Mouse (Mus musculus) embryonic facial prominence, embryonic 11.5 days (tissue): Measurements from ENCODE around the gene Nek2. TPM values are rescaled to one million over a fixed set of nuclear protein-coding genes. Genes with fewer than 3 reads are reported as not detected.

Source experiments
- ATAC-seq: fragments of 200-750 bp; cut with Nextera tagmentation; replicated peaks from 2 replicates; pipeline ENCODE4 v1.8.0; 2017; ENCODE audit warnings: low read depth; ENCODE audit not compliant: insufficient number of reproducible peaks, low FRiP score, low TSS enrichment
- DNase-seq: peaks from one replicate; pipeline ENCODE4 v3.0.0-alpha.2; 2015; ENCODE audit warnings: low spot score
- H3K27ac ChIP-seq: fragments of 300-500 bp; sonication (generic); replicated peaks from 2 replicates; pipeline ENCODE4 v1.5.1; 2014; ENCODE audit warnings: mild to moderate bottlenecking, low read depth, low read length, control low read depth
- H3K27me3 ChIP-seq: fragments of 300-500 bp; sonication (generic); 2 replicates; pipeline ENCODE4 v1.6.1; 2014; ENCODE audit warnings: mild to moderate bottlenecking, low read length, moderate library complexity, mixed read lengths; ENCODE audit not compliant: control insufficient read depth, insufficient read depth
- H3K36me3 ChIP-seq: fragments of 300-500 bp; sonication (generic); replicated peaks from 2 replicates; pipeline ENCODE4 v1.6.1; 2014; ENCODE audit warnings: low read depth, mild to moderate bottlenecking, low read length, moderate library complexity, mixed read lengths; ENCODE audit not compliant: control insufficient read depth, insufficient read depth
- H3K4me1 ChIP-seq: fragments of 300-500 bp; sonication (generic); 2 replicates; pipeline ENCODE4 v1.6.1; 2014; ENCODE audit warnings: low read length, mixed read lengths; ENCODE audit not compliant: control insufficient read depth, insufficient read depth
- H3K4me2 ChIP-seq: fragments of 300-500 bp; sonication (generic); 2 replicates; pipeline ENCODE4 v1.6.1; 2014; ENCODE audit warnings: low read depth, mild to moderate bottlenecking, control low read depth, low read length, moderate library complexity
- H3K4me3 ChIP-seq: fragments of 300-500 bp; sonication (generic); 2 replicates; pipeline ENCODE4 v1.5.1; 2014; ENCODE audit warnings: low read depth, low read length, control low read depth
- H3K9ac ChIP-seq: fragments of 300-500 bp; sonication (generic); replicated peaks from 2 replicates; pipeline ENCODE4 v1.6.1; 2014; ENCODE audit warnings: mild to moderate bottlenecking, control low read depth, low read length
- H3K9me3 ChIP-seq: fragments of 300-500 bp; sonication (generic); replicated peaks from 2 replicates; pipeline ENCODE4 v1.6.1; 2016; ENCODE audit warnings: mild to moderate bottlenecking, low read length, inconsistent platforms, mixed read lengths; ENCODE audit not compliant: control insufficient read depth
- WGBS: fragments of 180-500 bp; shearing (Covaris S2); extraction: QIAGEN DNeasy Blood & Tissue Kit; methylation state at CpG from one replicate; pipeline ENCODE4 v1.1.7; 2014; 5-methylcytosine and 5-hydroxymethylcytosine counted together
- polyA plus RNA-seq: library from polyadenylated mRNA; unstranded; fragments of >200 nt; fragmentation: Nextera tagmentation; extraction: Ambion mirVana; gene quantifications from 2 replicates; pipeline ENCODE4 v1.2.1, GENCODE M21; 2014

The Nek2 gene
- polyA plus RNA-seq, 1 experiment from 2014 or later = 44.5 TPM

DNA sequence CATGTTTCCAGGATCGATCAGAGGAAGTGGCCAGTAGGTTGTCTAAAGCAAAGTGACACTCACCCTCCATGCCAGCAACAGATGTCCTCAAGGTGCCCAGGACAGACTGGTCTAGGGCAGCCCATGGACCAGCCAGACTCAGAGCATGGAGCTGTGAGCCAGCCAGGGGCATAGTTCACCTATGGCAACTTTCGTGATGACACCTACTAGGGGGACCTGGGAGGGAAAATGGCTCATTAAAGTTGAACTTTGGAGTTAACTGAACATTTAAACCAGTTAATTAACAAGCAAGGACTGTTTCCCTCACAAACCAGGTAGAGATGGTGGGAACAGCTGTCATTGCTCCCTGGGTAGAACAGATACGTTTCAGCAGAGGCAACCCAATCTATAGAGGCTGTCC, 16.4 kb downstream of the Nek2 start:
- Histone ChIP-seq H3K4me2 (no peak overlapping the region), H3K27me3 (no peaks in the 10 kb centered on the region), H3K9me3 (no peaks in the 10 kb centered on the region), H3K27ac (no peak overlapping the region), H3K4me1 (no peaks in the 10 kb centered on the region), H3K36me3 (no peaks in the 10 kb centered on the region), H3K4me3 (no peak overlapping the region), H3K9ac (no peak overlapping the region)
- DNase-seq (no peak), ATAC-seq (no peak)
- WGBS = 78% methylated on average over 3 of the region's 3 CpGs

- Histone ChIP-seq H3K9ac (no peak overlapping the region), H3K4me1 (no peaks in the 10 kb centered on the region), H3K4me3 (no peak overlapping the region), H3K9me3 (no peaks in the 10 kb centered on the region), H3K27ac (no peak overlapping the region), H3K36me3 (no peaks in the 10 kb centered on the region), H3K4me2 (no peak overlapping the region), H3K27me3 (no peaks in the 10 kb centered on the region)
- no peak for DNase-seq
- no peak for ATAC-seq
- WGBS = 72% methylated on average over 17 of the region's 17 CpGs
These were observed 17.9 kb downstream of the Nek2 start for GRCm38 (mm10) chr1:191838994-191839741.

DNA sequence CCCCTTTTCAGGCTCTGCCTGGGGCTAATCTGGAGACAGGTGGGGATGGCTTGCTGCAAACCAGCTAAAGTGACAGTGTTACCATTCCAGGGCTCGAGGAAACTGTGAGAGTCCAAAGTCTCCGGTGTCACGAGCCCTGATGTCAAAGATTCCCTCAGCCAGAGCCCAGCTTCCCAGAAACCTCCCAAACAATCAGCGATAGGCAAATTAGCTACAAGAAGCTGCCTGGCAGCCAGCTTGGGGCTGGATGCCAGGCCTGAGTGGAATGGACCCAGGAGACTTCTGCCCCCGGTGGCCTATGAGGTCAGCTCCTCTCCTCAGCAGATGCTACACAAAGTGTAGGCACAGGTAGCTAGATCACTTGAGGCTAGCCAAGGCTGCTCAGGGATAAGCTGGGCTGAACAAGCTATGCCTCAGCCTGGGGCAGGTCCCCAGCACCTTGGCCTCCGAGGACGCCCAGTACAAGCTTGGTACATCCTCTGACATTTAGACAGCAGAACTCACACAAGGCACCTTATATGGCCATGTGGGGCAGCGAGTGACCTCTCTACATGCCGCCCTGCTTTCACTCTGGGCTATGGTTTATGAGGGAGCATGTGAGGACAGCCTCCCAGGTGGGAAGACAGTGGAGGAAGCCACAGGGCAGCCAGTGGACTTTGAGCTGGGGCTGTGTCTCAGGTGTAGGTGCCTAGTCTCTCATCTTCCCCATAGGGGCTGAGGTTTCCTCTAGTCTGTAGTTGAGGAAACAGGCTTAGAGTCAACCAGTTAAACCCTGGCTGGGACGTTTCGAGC, 19.7 kb downstream of the Nek2 start:
- Histone ChIP-seq H3K27ac (no peak overlapping the region), H3K27me3 (no peaks in the 10 kb centered on the region), H3K4me2 (no peak overlapping the region), H3K9me3 (no peaks in the 10 kb centered on the region), H3K36me3 (no peaks in the 10 kb centered on the region), H3K4me1 (no peaks in the 10 kb centered on the region), H3K9ac (no peak overlapping the region), H3K4me3 (no peak overlapping the region)
- 82% methylated on average over 11 of the region's 11 CpGs for WGBS
- DNase-seq (no peak), ATAC-seq (0 out of 2 replicates have a peak, but pooled peaks have one; percentile 32)

- Histone ChIP-seq H3K4me3 (no peak overlapping the region), H3K9me3 (no peaks in the 10 kb centered on the region), H3K4me1 (no peaks in the 10 kb centered on the region), H3K9ac (no peak overlapping the region), H3K27me3 (no peaks in the 10 kb centered on the region), H3K4me2 (no peak overlapping the region), H3K27ac (no peak overlapping the region), H3K36me3 (no peaks in the 10 kb centered on the region)
- DNase-seq = no peak
- 84% methylated on average over 12 of the region's 12 CpGs for WGBS
- ATAC-seq = no peak
These were observed 21.0 kb downstream of the Nek2 start for GRCm38 (mm10) chr1:191842247-191842646.

- 84% methylated on average over 5 of the region's 5 CpGs for WGBS
- Histone ChIP-seq H3K9me3 (no peaks in the 10 kb centered on the region), H3K36me3 (no peaks in the 10 kb centered on the region), H3K27ac (no peak overlapping the region), H3K4me1 (no peaks in the 10 kb centered on the region), H3K9ac (no peak overlapping the region), H3K4me2 (no peak overlapping the region), H3K4me3 (no peak overlapping the region), H3K27me3 (no peaks in the 10 kb centered on the region)
- no peak for DNase-seq
- ATAC-seq = no peak
These were observed 25.4 kb downstream of the Nek2 start for GRCm38 (mm10) chr1:191846667-191847066.

DNA sequence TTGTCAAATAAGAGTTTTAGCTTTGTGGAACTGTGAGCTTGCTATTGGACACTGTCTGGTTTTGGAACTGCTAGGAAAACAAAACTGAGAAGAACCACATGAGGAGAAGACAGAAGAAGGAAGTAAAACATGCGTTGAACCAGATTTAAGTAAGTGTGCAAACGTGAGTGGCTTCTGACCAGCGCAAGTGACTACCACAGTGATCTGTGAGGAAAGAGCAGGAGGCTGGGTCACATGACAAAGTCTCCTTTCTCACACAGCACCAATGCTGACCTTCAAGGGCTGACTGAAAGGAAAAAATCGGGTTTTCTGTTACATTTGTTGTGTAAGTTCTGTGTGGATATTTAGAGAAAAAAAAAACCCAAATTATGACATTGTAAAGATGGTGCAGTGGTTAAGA, 28.3 kb downstream of the Nek2 start:
- H3K4me1 ChIP-seq = no peaks in the 10 kb centered on the region
- no peak overlapping the region for H3K9ac ChIP-seq
- H3K4me2 ChIP-seq = no peak overlapping the region
- WGBS = 64% methylated on average over 4 of the region's 4 CpGs
- H3K27me3 ChIP-seq = no peaks in the 10 kb centered on the region
- no peak for DNase-seq
- no peaks in the 10 kb centered on the region for H3K36me3 ChIP-seq
- ATAC-seq = no peak
- H3K27ac ChIP-seq = no peak overlapping the region
- H3K4me3 ChIP-seq = no peak overlapping the region
- no peaks in the 10 kb centered on the region for H3K9me3 ChIP-seq

DNA sequence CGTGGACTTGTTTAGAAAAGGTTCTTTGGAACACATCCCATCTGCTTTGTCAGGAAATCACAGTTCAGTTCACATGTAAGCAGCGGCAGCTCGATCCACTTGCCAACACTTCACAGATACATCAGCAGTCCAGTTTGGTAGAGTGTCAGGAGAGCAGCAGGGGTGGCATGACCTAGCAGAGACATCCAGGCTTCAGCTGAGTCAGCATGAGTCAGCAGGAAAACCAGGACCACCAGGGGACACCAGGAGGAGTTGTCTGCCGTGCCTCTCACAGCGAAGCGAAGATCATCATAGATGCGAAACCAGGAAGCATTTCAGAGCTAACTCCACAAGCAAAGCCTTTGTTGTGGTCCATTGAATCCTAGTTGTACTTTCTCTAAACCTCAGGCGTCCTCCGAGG, 32.2 kb downstream of the Nek2 start:
- no peaks in the 10 kb centered on the region for H3K36me3 ChIP-seq
- H3K4me1 ChIP-seq = no peaks in the 10 kb centered on the region
- no peak overlapping the region for H3K4me3 ChIP-seq
- WGBS = 89% methylated on average over 9 of the region's 9 CpGs
- H3K9ac ChIP-seq = no peak overlapping the region
- H3K4me2 ChIP-seq = no peak overlapping the region
- no peak overlapping the region for H3K27ac ChIP-seq
- DNase-seq (no peak), ATAC-seq (no peak)
- no peaks in the 10 kb centered on the region for H3K9me3 ChIP-seq
- no peaks in the 10 kb centered on the region for H3K27me3 ChIP-seq

DNA sequence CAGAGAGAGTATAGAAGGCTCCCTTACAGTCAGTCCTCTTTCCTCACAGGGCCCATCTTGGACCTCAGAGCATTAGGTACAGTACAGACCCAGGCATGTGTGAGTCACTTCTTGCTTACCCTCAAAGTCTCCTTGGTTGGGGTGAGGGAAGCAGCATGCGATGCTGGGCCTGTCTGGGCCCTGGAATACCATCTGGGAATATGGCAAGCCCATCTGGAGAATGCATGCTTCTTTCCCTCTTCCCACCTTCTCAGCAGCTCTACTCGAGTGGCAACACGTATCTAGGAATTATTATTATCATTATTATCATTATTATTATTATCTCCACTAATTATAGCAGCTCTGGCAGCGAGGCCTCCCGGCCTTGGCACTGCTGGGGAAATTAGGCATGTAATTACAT, 33.5 kb downstream of the Nek2 start:
- no peak overlapping the region for H3K27ac ChIP-seq
- H3K27me3 ChIP-seq = no peaks in the 10 kb centered on the region
- H3K4me1 ChIP-seq = no peaks in the 10 kb centered on the region
- H3K9ac ChIP-seq = no peak overlapping the region
- H3K9me3 ChIP-seq = no peaks in the 10 kb centered on the region
- 84% methylated on average over 5 of the region's 5 CpGs for WGBS
- no peak overlapping the region for H3K4me2 ChIP-seq
- no peaks in the 10 kb centered on the region for H3K36me3 ChIP-seq
- ATAC-seq = no peak
- no peak overlapping the region for H3K4me3 ChIP-seq
- no peak for DNase-seq
